In the genomic region with DNA sequence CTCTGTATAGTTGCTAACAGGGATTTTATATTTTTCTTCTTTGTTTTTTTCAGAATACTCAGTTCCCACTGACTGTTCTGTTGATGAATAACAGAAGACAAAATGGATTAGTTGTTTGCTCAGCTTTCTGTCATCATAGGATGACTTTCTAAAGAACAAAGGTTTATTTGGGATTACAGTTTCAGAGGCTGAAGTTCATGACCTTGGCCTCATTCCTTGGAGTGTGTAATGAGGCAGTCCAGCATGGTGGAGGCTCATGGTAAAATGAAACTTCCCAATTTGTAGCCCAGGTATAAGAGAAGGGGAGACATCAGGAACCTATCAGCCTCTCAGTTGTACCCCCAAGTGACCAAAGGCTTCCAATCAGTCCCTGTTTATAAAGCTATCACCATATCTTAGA, we compare ENCODE assay signal across 25 mouse cellular contexts. TPM values are rescaled to one million over a fixed set of nuclear protein-coding genes. Genes with fewer than 3 reads are reported as not detected.
"Had no signal": no experiment of that assay in that cellular context is flagged by ENCODE, and none has a peak within 500 bp of the region (broad histone marks: within the 10 kb centered on the region; RNA-seq: fewer than 3 reads in every experiment).

No protein-coding gene starts in this region.

- H3K4me3 ChIP-seq: intestine, embryonic 15.5 days; layer of hippocampus, adult 2 months; limb, embryonic 10.5 days; limb, embryonic 13.5 days; lung, embryonic 15.5 days; megakaryocyte, embryonic 14.5 days; midbrain, embryonic 10.5 days; midbrain, embryonic 13.5 days had no signal

- H3K4me1 ChIP-seq: intestine, embryonic 15.5 days; limb, embryonic 10.5 days; limb, embryonic 13.5 days; lung, embryonic 15.5 days; megakaryocyte, embryonic 14.5 days; midbrain, embryonic 10.5 days; midbrain, embryonic 13.5 days had no signal

- H3K27ac ChIP-seq: intestine, embryonic 15.5 days; layer of hippocampus, adult 2 months; limb, embryonic 10.5 days; limb, embryonic 13.5 days; lung, embryonic 15.5 days; midbrain, embryonic 10.5 days; midbrain, embryonic 13.5 days; stomach, postnatal 0 days had no signal

- H3K27me3 ChIP-seq: intestine, embryonic 15.5 days; limb, embryonic 13.5 days; lung, embryonic 15.5 days; megakaryocyte, embryonic 14.5 days; midbrain, embryonic 13.5 days had no signal

- DNase-seq: layer of hippocampus, adult 9-11 months; lung, adult 18-20 months; lung, postnatal 10 days; lung, postnatal 36 days; thymus, adult 2 months; thymus, postnatal 14 days; thymus, postnatal 4 days had no signal

- H3K9ac ChIP-seq: intestine, embryonic 15.5 days; limb, embryonic 13.5 days; lung, embryonic 15.5 days; midbrain, embryonic 13.5 days had no signal

- H3K4me2 ChIP-seq: intestine, embryonic 15.5 days; limb, embryonic 13.5 days; lung, embryonic 15.5 days; midbrain, embryonic 13.5 days had no signal

- H3K36me3 ChIP-seq: intestine, embryonic 15.5 days; limb, embryonic 10.5 days; limb, embryonic 13.5 days; lung, embryonic 15.5 days; midbrain, embryonic 10.5 days; midbrain, embryonic 13.5 days had no signal

- H3K9me3 ChIP-seq: intestine, embryonic 15.5 days; limb, embryonic 10.5 days; limb, embryonic 13.5 days; lung, embryonic 15.5 days; megakaryocyte, embryonic 14.5 days; midbrain, embryonic 10.5 days; midbrain, embryonic 13.5 days had no signal

- ATAC-seq: hindbrain, embryonic 16.5 days; intestine, embryonic 15.5 days; midbrain, embryonic 13.5 days; midbrain, embryonic 16.5 days had no signal

RNA-seq across cellular contexts. Expression of a gene that starts 20.7 kb away (rescaled TPM):
- total RNA-seq: layer of hippocampus, adult 2 months; layer of hippocampus, postnatal 25 days; left cerebral cortex, adult 18-20 months; left cerebral cortex, postnatal 25 days had no signal
- polyA plus RNA-seq: hindbrain, embryonic 16.5 days; kidney, embryonic 16.5 days; limb, embryonic 10.5 days; midbrain, embryonic 10.5 days; midbrain, embryonic 13.5 days; midbrain, embryonic 16.5 days; neural tube, embryonic 14.5 days; small intestine, adult 2 months; stomach, embryonic 14.5 days had no signal
